Mouse (Mus musculus): ENCODE results near the gene Cbln3. TPM values are rescaled to one million over a fixed set of nuclear protein-coding genes. Genes with fewer than 3 reads are reported as not detected.

Cbln3 gene
- polyA plus RNA-seq (2014; fragmentation: Nextera tagmentation; extraction: Ambion mirVana), result 0.19 and 0.20 TPM in 2 replicates

DNA sequence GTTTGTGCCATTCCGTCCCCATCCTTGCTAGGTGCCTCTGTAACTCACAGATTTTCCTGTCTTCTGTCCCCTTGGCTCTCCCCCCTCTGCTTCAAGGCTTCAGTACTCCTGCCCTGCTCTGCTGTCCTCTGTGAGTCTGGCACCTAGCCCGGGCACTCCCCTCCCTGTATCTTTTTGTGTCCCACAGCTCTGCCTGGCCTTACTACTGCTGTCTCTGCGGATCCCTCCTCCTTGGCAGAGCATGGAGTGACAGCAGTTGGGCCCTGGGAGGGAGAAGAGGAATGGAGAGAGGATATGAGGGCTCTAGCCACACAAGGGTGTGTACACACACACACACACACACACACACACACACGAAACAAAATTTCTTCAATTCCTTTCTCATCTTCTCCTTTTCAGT lies at the start of gene Cbln3:
Gene Cbln3, minus strand, starts transcription at position 227 of the 400 bp plus-strand sequence.
- H3K27ac ChIP-seq (replicated peaks; ENCODE audit: low read depth, low read length), result peak within 1 kb of the TSS; percentile 71
- ATAC-seq (ENCODE audit: low FRiP score, low TSS enrichment) (peak; percentile 28), DNase-seq (peak; percentile 42)
- peak within 1 kb of the TSS; percentile 85 for H3K4me3 ChIP-seq (replicated peaks; ENCODE audit: low read depth, low read length)
- peak within 1 kb of the TSS; percentile 80 for H3K4me2 ChIP-seq (ENCODE audit: low read length)
- H3K36me3 ChIP-seq (ENCODE audit: control insufficient read depth, insufficient read depth, low read length), result peaks cover 26% of the 10 kb centered on the region
- H3K27me3 ChIP-seq (ENCODE audit: control insufficient read depth, insufficient read depth, low read length), result no peaks in the 10 kb centered on the region
- no peaks in the 10 kb centered on the region for H3K9me3 ChIP-seq (ENCODE audit: control insufficient read depth, low read length)
- peaks cover 12% of the 10 kb centered on the region for H3K4me1 ChIP-seq (ENCODE audit: control insufficient read depth, insufficient read depth, low read length)
- WGBS, result 35% methylated on average over 4 of the region's 4 CpGs
- peak within 1 kb of the TSS; percentile 75 for H3K9ac ChIP-seq (replicated peaks; ENCODE audit: low read length)

DNA sequence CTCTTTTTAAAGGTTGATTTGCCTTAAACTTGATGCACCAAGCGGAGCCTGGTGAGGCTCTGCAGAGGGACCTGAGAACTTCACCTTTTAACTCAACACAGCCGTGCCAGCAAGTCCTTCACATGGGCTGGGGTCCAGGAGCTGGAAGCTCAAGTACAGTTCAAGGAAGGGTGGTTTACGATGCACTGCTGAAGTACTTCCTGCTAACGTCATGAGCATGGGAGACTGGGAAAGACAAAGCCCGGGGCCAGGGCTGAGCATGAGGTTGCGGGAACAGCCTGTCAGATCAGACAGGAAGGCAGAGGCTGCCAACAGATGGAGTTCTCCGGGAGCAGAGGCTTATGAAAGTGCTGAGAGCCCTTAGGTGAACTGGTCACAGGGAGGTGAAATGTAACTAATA lies 49.4 kb upstream of the Cbln3 start:
- WGBS, result 67% methylated on average over 7 of the region's 7 CpGs
- ATAC-seq (ENCODE audit: low FRiP score, low TSS enrichment) (no peak), DNase-seq (peak; percentile 2)
- Histone ChIP-seq H3K9me3 (ENCODE audit: control insufficient read depth, low read length) (no peaks in the 10 kb centered on the region), H3K27me3 (ENCODE audit: control insufficient read depth, insufficient read depth, low read length) (no peaks in the 10 kb centered on the region), H3K4me2 (ENCODE audit: low read length) (no peak overlapping the region), H3K4me1 (ENCODE audit: control insufficient read depth, insufficient read depth, low read length) (no peaks in the 10 kb centered on the region), H3K36me3 (ENCODE audit: control insufficient read depth, insufficient read depth, low read length) (no peaks in the 10 kb centered on the region), H3K9ac (replicated peaks; ENCODE audit: low read length) (no peak overlapping the region), H3K27ac (replicated peaks; ENCODE audit: low read depth, low read length) (no peak overlapping the region), H3K4me3 (replicated peaks; ENCODE audit: low read depth, low read length) (no peak overlapping the region)

DNA sequence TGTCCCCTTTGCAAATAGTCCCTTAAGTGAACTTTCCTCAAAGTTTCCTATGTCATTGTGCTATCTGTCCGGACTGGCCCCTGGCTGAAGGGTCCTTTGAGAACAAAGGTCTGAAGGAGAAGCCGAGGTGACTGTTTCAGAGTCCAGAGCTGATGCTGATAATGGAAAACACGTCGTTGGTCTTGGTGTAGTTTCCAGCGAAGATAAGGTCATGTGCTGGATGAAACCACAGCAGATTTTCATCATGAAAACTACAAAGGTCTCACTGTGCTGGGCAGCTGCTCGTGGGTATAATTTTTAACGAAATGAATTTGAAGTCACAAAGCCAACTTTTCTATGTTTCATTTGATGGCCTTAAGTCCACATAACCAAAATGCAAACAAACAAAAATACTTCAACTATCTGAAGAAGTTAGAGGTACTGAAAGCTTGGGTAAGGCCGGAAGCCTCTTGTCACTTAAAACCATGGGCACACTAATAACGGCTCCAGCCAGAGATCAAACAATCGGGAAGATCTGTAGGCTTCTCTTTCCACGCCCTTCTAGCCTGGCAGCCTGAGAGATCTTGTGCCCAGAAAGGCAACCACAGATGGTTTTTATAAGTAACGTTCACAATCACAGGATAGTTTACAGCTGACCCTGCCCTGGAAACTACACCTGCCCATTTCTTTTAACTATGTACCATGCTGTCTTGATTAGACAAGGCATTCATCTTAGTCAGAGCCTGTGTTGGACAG lies 45.2 kb upstream of the Cbln3 start:
- no peak for DNase-seq
- Histone ChIP-seq H3K27ac (replicated peaks; ENCODE audit: low read depth, low read length) (no peak overlapping the region), H3K4me3 (replicated peaks; ENCODE audit: low read depth, low read length) (no peak overlapping the region), H3K9ac (replicated peaks; ENCODE audit: low read length) (no peak overlapping the region), H3K4me1 (ENCODE audit: control insufficient read depth, insufficient read depth, low read length) (no peaks in the 10 kb centered on the region), H3K4me2 (ENCODE audit: low read length) (no peak overlapping the region), H3K9me3 (ENCODE audit: control insufficient read depth, low read length) (no peaks in the 10 kb centered on the region), H3K27me3 (ENCODE audit: control insufficient read depth, insufficient read depth, low read length) (no peaks in the 10 kb centered on the region), H3K36me3 (ENCODE audit: control insufficient read depth, insufficient read depth, low read length) (no peaks in the 10 kb centered on the region)
- no peak for ATAC-seq (ENCODE audit: low FRiP score, low TSS enrichment)
- WGBS, result 88% methylated on average over 12 of the region's 12 CpGs

DNA sequence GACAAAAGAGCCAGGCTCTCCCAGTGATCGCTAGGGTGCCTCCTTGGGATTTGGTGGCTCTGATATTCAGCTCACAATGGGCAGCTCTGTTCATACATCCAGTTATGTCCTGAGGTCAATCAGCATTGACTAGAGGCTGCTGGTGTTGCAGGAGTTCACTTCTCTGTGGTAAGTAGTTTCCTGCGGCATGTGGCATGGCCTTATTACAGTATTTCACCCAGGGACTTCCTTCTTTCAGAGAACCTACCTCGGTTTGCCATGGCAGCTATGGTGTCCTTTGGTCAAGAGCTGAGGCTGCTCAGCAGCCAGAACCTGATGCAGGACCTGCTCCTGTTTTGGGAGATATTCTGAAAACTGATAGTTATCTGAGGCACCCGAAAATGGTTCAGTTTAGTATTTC lies 42.7 kb upstream of the Cbln3 start:
- DNase-seq (no peak), ATAC-seq (ENCODE audit: low FRiP score, low TSS enrichment) (no peak)
- no peak overlapping the region for H3K4me3 ChIP-seq (replicated peaks; ENCODE audit: low read depth, low read length)
- 89% methylated on average over 4 of the region's 4 CpGs for WGBS
- H3K36me3 ChIP-seq (ENCODE audit: control insufficient read depth, insufficient read depth, low read length), result no peaks in the 10 kb centered on the region
- H3K27me3 ChIP-seq (ENCODE audit: control insufficient read depth, insufficient read depth, low read length), result no peaks in the 10 kb centered on the region
- H3K4me1 ChIP-seq (ENCODE audit: control insufficient read depth, insufficient read depth, low read length), result no peaks in the 10 kb centered on the region
- no peak overlapping the region for H3K27ac ChIP-seq (replicated peaks; ENCODE audit: low read depth, low read length)
- no peak overlapping the region for H3K9ac ChIP-seq (replicated peaks; ENCODE audit: low read length)
- no peaks in the 10 kb centered on the region for H3K9me3 ChIP-seq (ENCODE audit: control insufficient read depth, low read length)
- no peak overlapping the region for H3K4me2 ChIP-seq (ENCODE audit: low read length)

DNA sequence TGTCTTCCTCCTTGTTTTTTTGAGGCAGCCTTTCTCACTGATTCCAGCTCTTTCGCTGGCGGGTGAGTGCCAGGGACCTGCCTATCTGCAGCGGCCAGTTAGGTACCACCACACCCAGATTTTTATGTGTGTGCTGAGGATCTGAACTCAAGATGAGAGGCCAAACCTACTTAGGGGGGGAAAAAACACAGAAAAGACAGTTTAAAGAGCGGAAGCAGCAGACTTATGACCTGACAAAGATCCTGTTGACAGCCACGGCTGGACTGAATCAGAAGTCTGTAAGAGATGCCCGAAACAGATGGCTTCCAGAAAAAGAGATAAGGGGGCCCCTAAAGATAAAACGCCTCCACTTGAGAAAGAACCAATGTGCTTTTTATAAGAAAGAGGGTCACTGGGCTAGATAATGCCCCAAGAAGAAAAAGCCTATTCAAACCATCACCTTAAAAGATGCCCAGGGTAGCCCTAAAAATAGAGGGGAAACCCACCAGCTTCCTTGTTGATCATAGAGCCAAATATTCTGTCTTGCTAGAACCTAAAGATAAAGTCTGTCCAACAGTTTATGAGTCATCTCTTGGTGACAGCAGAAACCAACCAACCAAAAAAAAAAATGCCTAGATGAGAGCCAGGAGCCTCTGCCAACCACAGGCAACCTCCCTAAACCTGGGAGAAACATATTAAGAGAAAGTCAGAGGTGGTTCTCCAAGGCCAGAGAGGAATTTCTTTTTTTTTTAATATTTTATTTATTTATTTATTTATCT lies 38.5 kb upstream of the Cbln3 start:
- no peaks in the 10 kb centered on the region for H3K27me3 ChIP-seq (ENCODE audit: control insufficient read depth, insufficient read depth, low read length)
- H3K36me3 ChIP-seq (ENCODE audit: control insufficient read depth, insufficient read depth, low read length), result no peaks in the 10 kb centered on the region
- H3K4me2 ChIP-seq (ENCODE audit: low read length), result no peak overlapping the region
- DNase-seq (no peak), ATAC-seq (ENCODE audit: low FRiP score, low TSS enrichment) (no peak)
- H3K9me3 ChIP-seq (ENCODE audit: control insufficient read depth, low read length), result no peaks in the 10 kb centered on the region
- no peaks in the 10 kb centered on the region for H3K4me1 ChIP-seq (ENCODE audit: control insufficient read depth, insufficient read depth, low read length)
- H3K9ac ChIP-seq (replicated peaks; ENCODE audit: low read length), result no peak overlapping the region
- WGBS, result 87% methylated on average over 7 of the region's 7 CpGs
- no peak overlapping the region for H3K4me3 ChIP-seq (replicated peaks; ENCODE audit: low read depth, low read length)
- H3K27ac ChIP-seq (replicated peaks; ENCODE audit: low read depth, low read length), result no peak overlapping the region

DNA sequence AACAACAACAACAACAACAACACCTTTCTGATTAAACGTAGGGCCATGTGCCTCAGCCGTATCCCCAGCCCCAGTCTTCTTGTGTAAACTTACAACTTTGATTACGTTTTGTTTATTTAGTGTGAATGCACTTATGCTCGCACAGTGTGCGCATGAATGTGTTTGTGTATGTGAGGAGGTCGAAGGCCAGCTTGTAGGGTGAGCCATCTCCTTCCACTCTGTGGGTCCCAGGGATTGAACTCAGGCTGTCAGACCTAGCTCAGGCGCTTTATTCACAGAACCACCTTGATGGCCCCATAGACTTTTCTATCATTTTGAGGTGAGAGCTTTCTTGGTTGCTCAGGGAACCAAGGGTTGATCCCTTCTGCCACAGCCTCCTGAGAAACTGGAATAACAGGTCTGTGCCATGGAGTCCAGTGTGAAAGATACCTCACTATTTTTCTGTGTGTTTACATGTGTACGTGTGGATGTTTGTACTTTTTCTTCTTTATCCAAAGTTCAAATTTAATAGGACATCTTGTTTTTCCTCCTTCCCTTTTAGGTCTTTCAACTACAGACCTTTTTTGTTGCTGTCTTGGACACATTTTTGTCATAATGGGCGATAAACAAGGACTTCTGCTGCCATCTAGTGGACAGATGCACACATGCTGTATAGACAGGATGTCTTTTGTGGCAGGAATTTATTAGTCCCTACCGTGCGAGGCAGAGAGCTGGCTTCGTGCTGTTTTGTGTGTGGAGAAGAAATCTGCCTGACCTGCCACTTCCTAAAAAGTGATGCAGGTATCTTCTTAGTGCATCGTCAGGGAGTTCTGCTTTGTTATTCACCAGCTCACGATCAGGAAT lies 34.3 kb upstream of the Cbln3 start:
- DNase-seq (peak; percentile 97), ATAC-seq (ENCODE audit: low FRiP score, low TSS enrichment) (peak; percentile 78; the same call in 1 of the 2 replicates)
- WGBS, result 42% methylated on average over 14 of the region's 14 CpGs
- Histone ChIP-seq H3K36me3 (ENCODE audit: control insufficient read depth, insufficient read depth, low read length) (no peaks in the 10 kb centered on the region), H3K9me3 (ENCODE audit: control insufficient read depth, low read length) (no peaks in the 10 kb centered on the region), H3K4me1 (ENCODE audit: control insufficient read depth, insufficient read depth, low read length) (no peaks in the 10 kb centered on the region), H3K4me2 (ENCODE audit: low read length) (peak overlapping the region; percentile 35; the same call in 1 of the 2 replicates), H3K27me3 (ENCODE audit: control insufficient read depth, insufficient read depth, low read length) (no peaks in the 10 kb centered on the region), H3K9ac (replicated peaks; ENCODE audit: low read length) (0 out of 2 replicates have a peak overlapping the region, but pooled peaks have one; percentile 27), H3K4me3 (replicated peaks; ENCODE audit: low read depth, low read length) (no peak overlapping the region), H3K27ac (replicated peaks; ENCODE audit: low read depth, low read length) (no peak overlapping the region)

DNA sequence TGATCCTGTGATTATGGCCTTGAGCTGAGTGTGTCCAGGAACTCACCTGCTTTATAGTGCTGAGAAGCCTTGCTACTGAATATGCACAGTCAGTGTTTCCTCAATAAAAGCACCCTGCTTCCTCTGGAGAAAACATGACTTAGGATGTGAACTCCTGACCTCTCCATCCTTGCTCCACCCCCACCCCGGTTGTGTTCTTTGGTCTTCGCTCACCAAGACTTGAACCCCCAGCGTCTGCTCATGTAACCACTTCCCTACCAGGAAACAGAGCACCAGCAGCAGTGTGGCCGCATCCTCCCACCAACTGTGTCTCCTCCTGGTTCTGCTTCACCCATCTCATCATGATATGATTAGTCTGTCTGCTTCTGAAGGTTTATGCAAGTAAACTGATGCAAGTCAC lies 29.2 kb upstream of the Cbln3 start:
- no peak for ATAC-seq (ENCODE audit: low FRiP score, low TSS enrichment)
- DNase-seq, result no peak
- no peaks in the 10 kb centered on the region for H3K9me3 ChIP-seq (ENCODE audit: control insufficient read depth, low read length)
- no peak overlapping the region for H3K4me2 ChIP-seq (ENCODE audit: low read length)
- no peak overlapping the region for H3K27ac ChIP-seq (replicated peaks; ENCODE audit: low read depth, low read length)
- no peak overlapping the region for H3K4me3 ChIP-seq (replicated peaks; ENCODE audit: low read depth, low read length)
- no peaks in the 10 kb centered on the region for H3K4me1 ChIP-seq (ENCODE audit: control insufficient read depth, insufficient read depth, low read length)
- 63% methylated on average over 4 of the region's 4 CpGs for WGBS
- no peaks in the 10 kb centered on the region for H3K27me3 ChIP-seq (ENCODE audit: control insufficient read depth, insufficient read depth, low read length)
- no peak overlapping the region for H3K9ac ChIP-seq (replicated peaks; ENCODE audit: low read length)
- H3K36me3 ChIP-seq (ENCODE audit: control insufficient read depth, insufficient read depth, low read length), result no peaks in the 10 kb centered on the region

DNA sequence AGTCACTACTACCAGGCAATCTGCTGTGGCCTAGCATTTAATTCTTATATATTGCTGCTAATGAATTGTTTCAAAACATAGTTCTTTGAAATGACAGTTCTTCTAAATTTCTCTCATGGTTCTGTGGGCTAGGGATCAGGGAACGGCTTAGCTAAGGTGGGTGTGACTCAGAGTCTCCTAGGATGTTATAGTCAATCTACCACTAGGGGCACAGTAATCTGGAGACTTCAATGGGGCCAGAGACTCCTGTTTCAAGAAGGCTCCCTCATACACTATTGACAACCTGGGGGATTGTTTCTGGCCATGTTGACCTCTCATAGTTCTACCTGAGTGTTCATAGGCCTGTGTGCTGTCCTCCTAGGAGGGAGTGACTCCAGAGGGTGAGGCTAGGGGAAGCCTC lies 21.3 kb upstream of the Cbln3 start:
- Histone ChIP-seq H3K4me1 (ENCODE audit: control insufficient read depth, insufficient read depth, low read length) (peaks cover 6% of the 10 kb centered on the region), H3K9me3 (ENCODE audit: control insufficient read depth, low read length) (no peaks in the 10 kb centered on the region), H3K9ac (replicated peaks; ENCODE audit: low read length) (no peak overlapping the region), H3K27me3 (ENCODE audit: control insufficient read depth, insufficient read depth, low read length) (no peaks in the 10 kb centered on the region), H3K4me2 (ENCODE audit: low read length) (no peak overlapping the region), H3K36me3 (ENCODE audit: control insufficient read depth, insufficient read depth, low read length) (no peaks in the 10 kb centered on the region), H3K4me3 (replicated peaks; ENCODE audit: low read depth, low read length) (no peak overlapping the region), H3K27ac (replicated peaks; ENCODE audit: low read depth, low read length) (no peak overlapping the region)
- no peak for DNase-seq
- 25% methylated on average over 1 of the region's 1 CpGs for WGBS
- ATAC-seq (ENCODE audit: low FRiP score, low TSS enrichment), result no peak

All from midbrain, embryonic 14.5 days (tissue).